Mouse (Mus musculus) liver, adult 2 months (tissue): ENCODE data around the gene Neurl1b.

ENCODE experiments used
- CTCF ChIP-seq: fragments of 200-500 bp; IDR thresholded peaks from 2 replicates; pipeline ENCODE4 v1.5.1; 2011; ENCODE audit warnings: low read depth, low read length, control low read depth
- POLR2A ChIP-seq: fragments of 200-500 bp; IDR thresholded peaks from 2 replicates; pipeline ENCODE4 v1.6.1; 2011; ENCODE audit warnings: low read length, control low read depth; ENCODE audit not compliant: insufficient read depth; ENCODE audit errors: extremely low read depth

- TF ChIP-seq POLR2A (no peak), CTCF (no peak)
Measured at GRCm38 (mm10) chr17:26487917-26488316, 73.3 kb downstream of the Neurl1b start.
